15 mouse cellular contexts compared by ENCODE assay signal in genomic region chr3:98156158-98156557, GRCm38 (mm10). TPM values are rescaled to one million over a fixed set of nuclear protein-coding genes. Genes with fewer than 3 reads are reported as not detected.
"Had no signal": no experiment of that assay in that cellular context is flagged by ENCODE, and none has a peak within 500 bp of the region (broad histone marks: within the 10 kb centered on the region; RNA-seq: fewer than 3 reads in every experiment).

No protein-coding gene starts in this region.

- ATAC-seq: midbrain, embryonic 13.5 days had no signal

- H3K9ac ChIP-seq: kidney, embryonic 15.5 days; limb, embryonic 13.5 days; liver, embryonic 15.5 days; lung, embryonic 14.5 days; midbrain, embryonic 13.5 days; neural tube, embryonic 13.5 days had no signal

- H3K4me2 ChIP-seq: kidney, embryonic 15.5 days; limb, embryonic 13.5 days; liver, embryonic 15.5 days; lung, embryonic 14.5 days; midbrain, embryonic 13.5 days; neural tube, embryonic 13.5 days had no signal

- H3K36me3 ChIP-seq: liver, embryonic 15.5 days; midbrain, embryonic 13.5 days; neural tube, embryonic 13.5 days had no signal

- DNase-seq: kidney, adult 2 months; kidney, postnatal 14 days; layer of hippocampus, adult 9-11 months; layer of hippocampus, postnatal 36 days; lung, embryonic 14.5 days; right cerebral cortex, postnatal 25 days; thymus, postnatal 4 days had no signal

- H3K27me3 ChIP-seq: kidney, embryonic 15.5 days; limb, embryonic 13.5 days; liver, embryonic 15.5 days; midbrain, embryonic 13.5 days; neural tube, embryonic 13.5 days had no signal

- H3K4me1 ChIP-seq: kidney, embryonic 15.5 days; liver, embryonic 15.5 days; neural tube, embryonic 13.5 days had no signal

- H3K9me3 ChIP-seq: kidney, embryonic 15.5 days; limb, embryonic 13.5 days; liver, embryonic 15.5 days; midbrain, embryonic 13.5 days; neural tube, embryonic 13.5 days had no signal

- H3K27ac ChIP-seq: kidney, embryonic 15.5 days; limb, embryonic 13.5 days; liver, embryonic 15.5 days; midbrain, embryonic 13.5 days; neural tube, embryonic 13.5 days had no signal

- H3K4me3 ChIP-seq: kidney, embryonic 15.5 days; limb, embryonic 13.5 days; liver, embryonic 15.5 days; midbrain, embryonic 13.5 days; neural tube, embryonic 13.5 days had no signal

RNA-seq across cellular contexts. Expression of gene Adam30, which starts 4.3 kb away (rescaled TPM):
- polyA plus RNA-seq: kidney, adult 2 months; kidney, embryonic 15.5 days; limb, embryonic 13.5 days; liver, adult 2 months; liver, embryonic 15.5 days; lung, embryonic 14.5 days; midbrain, embryonic 13.5 days; neural tube, embryonic 13.5 days; small intestine, adult 2 months; stomach, embryonic 16.5 days had no signal
